Mouse (Mus musculus) hindbrain, embryonic 14.5 days (tissue): ENCODE results near the gene Elf1. TPM values are rescaled to one million over a fixed set of nuclear protein-coding genes. Genes with fewer than 3 reads are reported as not detected.

Source experiments
- ATAC-seq: fragments of 200-750 bp; cut with Nextera tagmentation; 2 replicates; pipeline ENCODE4 v1.8.0; 2017; ENCODE audit warnings: moderate number of reproducible peaks, mild to moderate bottlenecking, moderate TSS enrichment, moderate library complexity; ENCODE audit not compliant: low FRiP score
- DNase-seq: peaks from one replicate; pipeline ENCODE4 v3.0.0-alpha.2; 2015; ENCODE audit warnings: low spot score
- H3K27ac ChIP-seq: fragments of 300-500 bp; sonication (generic); 2 replicates; pipeline ENCODE4 v1.5.1; 2014; ENCODE audit warnings: mild to moderate bottlenecking, moderate library complexity
- H3K27me3 ChIP-seq: fragments of 300-500 bp; sonication (generic); 2 replicates; pipeline ENCODE4 v1.6.1; 2014; ENCODE audit warnings: mild to moderate bottlenecking, low read length, mixed read lengths; ENCODE audit not compliant: control insufficient read depth, insufficient read depth
- H3K36me3 ChIP-seq: fragments of 300-500 bp; sonication (generic); replicated peaks from 2 replicates; pipeline ENCODE4 v1.6.1; 2014; ENCODE audit not compliant: control insufficient read depth, insufficient read depth
- H3K4me1 ChIP-seq: fragments of 300-500 bp; sonication (generic); replicated peaks from 2 replicates; pipeline ENCODE4 v1.6.1; 2014; ENCODE audit warnings: antibody characterized with exemption, low read length, mixed read lengths; ENCODE audit not compliant: control insufficient read depth, insufficient read depth
- H3K4me2 ChIP-seq: fragments of 300-500 bp; sonication (generic); replicated peaks from 2 replicates; pipeline ENCODE4 v1.6.1; 2014; ENCODE audit warnings: mild to moderate bottlenecking, moderate library complexity
- H3K4me3 ChIP-seq: fragments of 300-500 bp; sonication (generic); replicated peaks from 2 replicates; pipeline ENCODE4 v1.5.1; 2014; ENCODE audit warnings: mild to moderate bottlenecking, low read length
- H3K9ac ChIP-seq: fragments of 300-500 bp; sonication (generic); 2 replicates; pipeline ENCODE4 v1.6.1; 2014
- H3K9me3 ChIP-seq: fragments of 300-500 bp; sonication (generic); 2 replicates; pipeline ENCODE4 v1.6.1; 2016; ENCODE audit warnings: low read length; ENCODE audit not compliant: control insufficient read depth
- WGBS: fragments of 180-500 bp; shearing (Covaris S2); extraction: QIAGEN DNeasy Blood & Tissue Kit; methylation state at CpG from one replicate; pipeline ENCODE4 v1.1.7; 2014; 5-methylcytosine and 5-hydroxymethylcytosine counted together
- microRNA-seq: library from miRNA; unstranded; fragments of <30 nt; microRNA quantifications from one replicate; pipeline ENCODE4, GENCODE M21; 2016
- polyA plus RNA-seq: library from polyadenylated mRNA; unstranded; fragments of >200 nt; fragmentation: Nextera tagmentation; extraction: Ambion mirVana; gene quantifications from 2 replicates; pipeline ENCODE4 v1.2.1, GENCODE M21; 2014

Gene Elf1
- polyA plus RNA-seq, 1 experiment from 2014 or later, result 3.8 TPM

GRCm38 (mm10) chr14:79619802-79620201 lies 138.8 kb downstream of the Elf1 start:
- no peaks in the 10 kb centered on the region for H3K4me1 ChIP-seq
- no peak overlapping the region for H3K4me3 ChIP-seq
- no peak overlapping the region for H3K4me2 ChIP-seq
- DNase-seq, result no peak
- no peak overlapping the region for H3K9ac ChIP-seq
- H3K27me3 ChIP-seq, result no peaks in the 10 kb centered on the region
- H3K9me3 ChIP-seq, result no peaks in the 10 kb centered on the region
- H3K36me3 ChIP-seq, result peaks cover 62% of the 10 kb centered on the region
- H3K27ac ChIP-seq, result no peak overlapping the region
- no peak for ATAC-seq
- WGBS, result 93% methylated on average over 7 of the region's 7 CpGs

GRCm38 (mm10) chr14:79621143-79621542 lies 140.1 kb downstream of the Elf1 start:
- Histone ChIP-seq H3K4me2 (no peak overlapping the region), H3K27me3 (no peaks in the 10 kb centered on the region), H3K9ac (no peak overlapping the region), H3K4me3 (no peak overlapping the region), H3K27ac (no peak overlapping the region), H3K36me3 (peaks cover 66% of the 10 kb centered on the region), H3K9me3 (no peaks in the 10 kb centered on the region), H3K4me1 (no peaks in the 10 kb centered on the region)
- DNase-seq, result no peak
- WGBS, result 72% methylated on average over 3 of the region's 3 CpGs
- ATAC-seq, result no peak

Small RNA genes lying within 50 kb of the gene (microRNA-seq; reads per million reads assigned to microRNA genes)
- not detected for gene Gm27857

Other genes starting within 250 kb of the Elf1 start
- gene Zfp957, start 233.8 kb upstream of the Elf1 start, polyA plus RNA-seq, result 0.08 TPM in 1 of 2 replicates, not detected in the other
- 36.4 and 40.4 TPM in 2 replicates for gene Rgcc, start 179.5 kb upstream of the Elf1 start, polyA plus RNA-seq
- gene Naa16, start 90.4 kb upstream of the Elf1 start, polyA plus RNA-seq, result 12.5 and 15.4 TPM in 2 replicates
- gene Mtrf1, start 83.4 kb upstream of the Elf1 start, polyA plus RNA-seq, result 10.7 and 11.0 TPM in 2 replicates
- 24.5 and 30.6 TPM in 2 replicates for gene Kbtbd7, start 54.7 kb upstream of the Elf1 start, polyA plus RNA-seq
- gene Kbtbd6, start 29.4 kb upstream of the Elf1 start, polyA plus RNA-seq, result 1.9 and 2.3 TPM in 2 replicates
- gene Wbp4, start 326 bp downstream of the Elf1 start, polyA plus RNA-seq, result 40.5 and 40.9 TPM in 2 replicates
- 109 and 115 TPM in 2 replicates for gene Sugt1, start 106.5 kb downstream of the Elf1 start, polyA plus RNA-seq
- 2.6 and 4.2 TPM in 2 replicates for gene Cnmd, start 181.0 kb downstream of the Elf1 start, polyA plus RNA-seq